Comparison of ENCODE assay signal across 13 mouse cellular contexts in genomic region chr6:21988296-21988695, GRCm38 (mm10). TPM values are rescaled to one million over a fixed set of nuclear protein-coding genes. Genes with fewer than 3 reads are reported as not detected.
DNase-seq lines count a peak whose midpoint lies in the region; ATAC-seq lines count a peak whose summit lies in the region.
"Had no signal": no experiment of that assay in that cellular context is flagged by ENCODE, and none has a peak within 500 bp of the region (broad histone marks: within the 10 kb centered on the region; RNA-seq: fewer than 3 reads in every experiment).

No protein-coding gene starts in this region.

- no peaks in the 10 kb centered on the region for H3K9me3 ChIP-seq in forebrain, embryonic 12.5 days
- H3K9me3 ChIP-seq in forebrain, embryonic 11.5 days (ENCODE audit: control insufficient read depth, low read length): no peaks in the 10 kb centered on the region
- H3K9me3 ChIP-seq in kidney, embryonic 14.5 days (ENCODE audit: control insufficient read depth, low read length): no peaks in the 10 kb centered on the region
- no peaks in the 10 kb centered on the region for H3K9me3 ChIP-seq in embryonic facial prominence, embryonic 10.5 days
- no peaks in the 10 kb centered on the region for H3K9me3 ChIP-seq in limb, embryonic 13.5 days
- H3K9me3 ChIP-seq: forebrain, embryonic 13.5 days; midbrain, embryonic 12.5 days; neural tube, embryonic 15.5 days had no signal

- H3K9ac ChIP-seq in forebrain, embryonic 12.5 days: no peak overlapping the region
- H3K9ac ChIP-seq in forebrain, embryonic 11.5 days (ENCODE audit: low read length): no peak overlapping the region
- H3K9ac ChIP-seq in kidney, embryonic 14.5 days (ENCODE audit: low read depth, low read length): peak overlapping the region; percentile 80
- peak overlapping the region; percentile 81 for H3K9ac ChIP-seq in limb, embryonic 13.5 days
- H3K9ac ChIP-seq: forebrain, embryonic 13.5 days; midbrain, embryonic 12.5 days; neural tube, embryonic 15.5 days had no signal

- no peak for DNase-seq in forebrain, embryonic 11.5 days (ENCODE audit: low spot score)
- DNase-seq in kidney, postnatal 4 days: no peak
- DNase-seq in embryonic facial prominence, embryonic 10.5 days (ENCODE audit: low spot score): peak; percentile 18
- no peak for DNase-seq in cerebellum, adult 9-10 months
- DNase-seq: right cerebral cortex, postnatal 25 days; thymus, adult 2 months had no signal

- H3K27me3 ChIP-seq in forebrain, embryonic 12.5 days: peaks cover 26% of the 10 kb centered on the region
- H3K27me3 ChIP-seq in forebrain, embryonic 11.5 days (ENCODE audit: control insufficient read depth, insufficient read depth, low read length): peaks cover 13% of the 10 kb centered on the region; the same call in 1 of the 2 replicates
- no peaks in the 10 kb centered on the region for H3K27me3 ChIP-seq in kidney, embryonic 14.5 days (ENCODE audit: control insufficient read depth, insufficient read depth, low read length)
- H3K27me3 ChIP-seq in embryonic facial prominence, embryonic 10.5 days (replicated peaks; ENCODE audit: low read depth, poor library complexity, severe bottlenecking): peaks cover 25% of the 10 kb centered on the region
- H3K27me3 ChIP-seq in limb, embryonic 13.5 days: no peaks in the 10 kb centered on the region

- 88% methylated on average over 5 of the region's 5 CpGs for WGBS in forebrain, embryonic 12.5 days
- 83% methylated on average over 5 of the region's 5 CpGs for WGBS in forebrain, embryonic 11.5 days
- WGBS in kidney, embryonic 14.5 days: 34% methylated on average over 5 of the region's 5 CpGs
- WGBS in embryonic facial prominence, embryonic 10.5 days: 70% methylated on average over 5 of the region's 5 CpGs
- 41% methylated on average over 5 of the region's 5 CpGs for WGBS in limb, embryonic 13.5 days

- H3K4me1 ChIP-seq in forebrain, embryonic 12.5 days: peaks cover 18% of the 10 kb centered on the region
- H3K4me1 ChIP-seq in forebrain, embryonic 11.5 days (replicated peaks; ENCODE audit: control insufficient read depth, insufficient read depth, low read length): peaks cover 2% of the 10 kb centered on the region; the same call in 1 of the 2 replicates
- 0 out of 2 replicates have a peak, but pooled peaks cover 3% of the 10 kb centered on the region for H3K4me1 ChIP-seq in kidney, embryonic 14.5 days (ENCODE audit: control insufficient read depth, insufficient read depth, low read length)
- H3K4me1 ChIP-seq in embryonic facial prominence, embryonic 10.5 days: peaks cover 30% of the 10 kb centered on the region
- H3K4me1 ChIP-seq in limb, embryonic 13.5 days: peaks cover 28% of the 10 kb centered on the region

- H3K36me3 ChIP-seq in forebrain, embryonic 12.5 days (replicated peaks): no peaks in the 10 kb centered on the region
- no peaks in the 10 kb centered on the region for H3K36me3 ChIP-seq in forebrain, embryonic 11.5 days (ENCODE audit: control insufficient read depth, insufficient read depth, low read length)
- H3K36me3 ChIP-seq in kidney, embryonic 14.5 days (ENCODE audit: control insufficient read depth, insufficient read depth, low read length): no peaks in the 10 kb centered on the region
- peaks cover 15% of the 10 kb centered on the region for H3K36me3 ChIP-seq in embryonic facial prominence, embryonic 10.5 days (replicated peaks)
- H3K36me3 ChIP-seq in limb, embryonic 13.5 days: 0 out of 2 replicates have a peak, but pooled peaks cover 7% of the 10 kb centered on the region
- H3K36me3 ChIP-seq: midbrain, embryonic 12.5 days; neural tube, embryonic 15.5 days had no signal

- no peak for ATAC-seq in forebrain, embryonic 12.5 days (ENCODE audit: low FRiP score)
- ATAC-seq in forebrain, embryonic 11.5 days (replicated peaks; ENCODE audit: low FRiP score): no peak
- ATAC-seq in kidney, embryonic 14.5 days (ENCODE audit: low FRiP score, low TSS enrichment): no peak
- ATAC-seq in limb, embryonic 13.5 days (ENCODE audit: low FRiP score, low read depth): no peak
- ATAC-seq in inflammation-experienced regulatory T-cells, adult 6 months: no peak
- ATAC-seq: forebrain, embryonic 13.5 days had no signal

- peak overlapping the region; percentile 4; the same call in 1 of the 2 replicates for H3K4me2 ChIP-seq in forebrain, embryonic 12.5 days
- H3K4me2 ChIP-seq in forebrain, embryonic 11.5 days (ENCODE audit: low read depth, low read length, severe bottlenecking): no peak overlapping the region
- peak overlapping the region; percentile 59 for H3K4me2 ChIP-seq in kidney, embryonic 14.5 days (replicated peaks; ENCODE audit: low read depth, low read length)
- peak overlapping the region; percentile 71 for H3K4me2 ChIP-seq in limb, embryonic 13.5 days (replicated peaks)
- H3K4me2 ChIP-seq: forebrain, embryonic 13.5 days; midbrain, embryonic 12.5 days; neural tube, embryonic 15.5 days had no signal

- H3K4me3 ChIP-seq in forebrain, embryonic 12.5 days (replicated peaks): no peak overlapping the region
- H3K4me3 ChIP-seq in forebrain, embryonic 11.5 days (ENCODE audit: low read depth, low read length): no peak overlapping the region
- H3K4me3 ChIP-seq in kidney, embryonic 14.5 days (ENCODE audit: low read length): peak overlapping the region; percentile 62
- H3K4me3 ChIP-seq in embryonic facial prominence, embryonic 10.5 days: peak overlapping the region; percentile 69
- peak overlapping the region; percentile 55 for H3K4me3 ChIP-seq in limb, embryonic 13.5 days
- H3K4me3 ChIP-seq: forebrain, embryonic 13.5 days; midbrain, embryonic 12.5 days; neural tube, embryonic 15.5 days had no signal

- H3K27ac ChIP-seq in forebrain, embryonic 12.5 days: no peak overlapping the region
- H3K27ac ChIP-seq in forebrain, embryonic 11.5 days (ENCODE audit: low read depth, low read length): no peak overlapping the region
- H3K27ac ChIP-seq in kidney, embryonic 14.5 days (ENCODE audit: low read depth, low read length): peak overlapping the region; percentile 78; the same call in 1 of the 2 replicates
- peak overlapping the region; percentile 91 for H3K27ac ChIP-seq in embryonic facial prominence, embryonic 10.5 days (replicated peaks)
- H3K27ac ChIP-seq in limb, embryonic 13.5 days: peak overlapping the region; percentile 75
- H3K27ac ChIP-seq: forebrain, embryonic 13.5 days; midbrain, embryonic 12.5 days; neural tube, embryonic 15.5 days had no signal

RNA-seq across cellular contexts. Expression of gene Cped1, which starts 2.6 kb away (rescaled TPM):
- polyA plus RNA-seq in forebrain, embryonic 12.5 days (2016; fragmentation: Nextera tagmentation; extraction: Ambion mirVana): 9.4 and 12.0 TPM in 2 replicates
- 15.3 and 17.2 TPM in 2 replicates for polyA plus RNA-seq in forebrain, embryonic 11.5 days (2014; fragmentation: Nextera tagmentation; extraction: Ambion mirVana)
- 59.7 and 67.9 TPM in 2 replicates for polyA plus RNA-seq in kidney, embryonic 14.5 days (2014; fragmentation: Nextera tagmentation; extraction: Ambion mirVana)
- 34.4 and 39.3 TPM in 2 replicates for polyA plus RNA-seq in embryonic facial prominence, embryonic 10.5 days (2016; fragmentation: Nextera tagmentation; extraction: Ambion mirVana)
- 53.1 and 53.5 TPM in 2 replicates for polyA plus RNA-seq in limb, embryonic 13.5 days (2015; fragmentation: Nextera tagmentation; extraction: Ambion mirVana)
- under 1 TPM in 2 of 3 experiments, not detected in 1; 0.08 to 0.16 TPM for polyA plus RNA-seq in inflammation-experienced regulatory T-cells, adult 6 months (2017; shearing (Covaris generic))

RNA-seq across cellular contexts. Expression of gene Ing3, which starts 38.9 kb away (rescaled TPM):
- polyA plus RNA-seq in forebrain, embryonic 12.5 days (2016; fragmentation: Nextera tagmentation; extraction: Ambion mirVana): 61.0 and 66.5 TPM in 2 replicates
- 44.5 and 46.7 TPM in 2 replicates for polyA plus RNA-seq in forebrain, embryonic 11.5 days (2014; fragmentation: Nextera tagmentation; extraction: Ambion mirVana)
- 57.9 and 63.6 TPM in 2 replicates for polyA plus RNA-seq in kidney, embryonic 14.5 days (2014; fragmentation: Nextera tagmentation; extraction: Ambion mirVana)
- 56.0 and 56.7 TPM in 2 replicates for polyA plus RNA-seq in embryonic facial prominence, embryonic 10.5 days (2016; fragmentation: Nextera tagmentation; extraction: Ambion mirVana)
- polyA plus RNA-seq in limb, embryonic 13.5 days (2015; fragmentation: Nextera tagmentation; extraction: Ambion mirVana): 70.2 and 70.9 TPM in 2 replicates
- polyA plus RNA-seq in inflammation-experienced regulatory T-cells, adult 6 months (2017; shearing (Covaris generic)): 10 to 100 TPM; 73.4 to 84.9 (median 81.1) TPM

Comparison
In these comparisons a context has a peak if more than half of its experiments do, and no peak if none do; other contexts are left out.
1. H3K27ac ChIP-seq: peak in kidney, embryonic 14.5 days (single experiment), embryonic facial prominence, embryonic 10.5 days (single experiment) and limb, embryonic 13.5 days (single experiment); none in forebrain, embryonic 12.5 days (single experiment) and forebrain, embryonic 11.5 days (single experiment).
2. H3K4me3 ChIP-seq: peak in kidney, embryonic 14.5 days (single experiment), embryonic facial prominence, embryonic 10.5 days (single experiment) and limb, embryonic 13.5 days (single experiment); none in forebrain, embryonic 12.5 days (single experiment) and forebrain, embryonic 11.5 days (single experiment).
3. H3K9ac ChIP-seq: peak in kidney, embryonic 14.5 days (single experiment) and limb, embryonic 13.5 days (single experiment); none in forebrain, embryonic 12.5 days (single experiment) and forebrain, embryonic 11.5 days (single experiment).